Mouse (Mus musculus) erythroblast, embryonic 14.5 days (primary cell): Measurements from ENCODE around the gene Paqr6.

Experiments used
- GATA1 ChIP-seq: IDR thresholded peaks from 2 replicates; pipeline ENCODE4 v1.6.1; 2012; ENCODE audit warnings: low read length, inconsistent platforms, mixed read lengths
- TAL1 ChIP-seq: IDR thresholded peaks from 3 replicates; pipeline ENCODE4 v1.6.1; 2012; ENCODE audit warnings: low read length, inconsistent platforms, mixed read lengths

- TF ChIP-seq TAL1, result no peak
- no peak for TF ChIP-seq GATA1
Observed at GRCm38 (mm10) chr3:88334029-88334658, 30.2 kb upstream of the Paqr6 start.
